Mouse (Mus musculus) activated CD4-positive, CD25-positive, alpha-beta regulatory T cell (primary cell): Measurements from ENCODE around the gene Tmem216. TPM values are rescaled to one million over a fixed set of nuclear protein-coding genes. Genes with fewer than 3 reads are reported as not detected.

Source experiments
- polyA plus RNA-seq, 2 experiments: library from polyadenylated mRNA; unstranded; fragments of 100-300 nt; shearing (Covaris generic); gene quantifications; one replicate each; pipeline ENCODE4 v1.2.1; 2017

Gene Tmem216
- polyA plus RNA-seq, result 1 to 10 TPM; 6.3 to 8.8 TPM

GRCm38 (mm10) chr19:10555624-10556510 lies at the start of gene Tmem216:
Gene Tmem216 (minus strand): TSS chr19:10556238.

DNA sequence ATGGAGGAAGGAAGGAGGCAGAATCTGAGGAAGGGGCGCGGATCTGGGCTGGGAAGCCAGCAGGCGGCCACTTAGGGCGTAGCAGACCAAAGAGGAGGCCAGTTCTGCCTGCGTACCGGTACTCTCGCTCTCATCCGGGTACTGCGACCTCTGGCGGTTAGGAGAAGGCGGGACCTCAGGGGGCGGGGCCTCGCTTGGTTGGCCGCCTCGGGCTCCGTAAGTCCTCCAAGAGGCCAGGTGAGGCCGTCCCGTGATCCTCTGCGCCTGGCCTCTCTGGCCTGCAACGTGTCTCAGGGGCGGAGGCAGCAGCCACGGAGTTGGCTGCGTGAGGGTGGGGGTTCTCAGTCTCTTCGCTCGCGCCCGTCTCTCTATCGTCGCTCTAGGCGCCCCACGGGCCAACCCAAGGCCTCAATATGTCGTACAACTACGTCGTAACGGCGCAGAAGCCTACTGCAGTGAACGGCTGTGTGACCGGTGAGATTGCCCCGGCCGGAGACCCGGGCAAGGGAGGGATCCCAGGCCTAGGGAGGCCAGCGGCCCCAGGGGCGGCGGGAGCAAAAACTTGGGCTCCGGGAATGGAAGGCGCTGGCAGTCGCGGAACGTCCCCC lies 49.4 kb upstream of the Tmem216 start, which contains the start of the genes Ddb1 and Tkfc:
Gene Ddb1, plus strand, starts transcription at position 35 of the 608 bp plus-strand sequence.
Gene Tkfc, minus strand, starts transcription at position 362 of the 608 bp plus-strand sequence.

GRCm38 (mm10) chr19:10576690-10577561 lies 20.9 kb upstream of the Tmem216 start, which contains the start of the genes Cyb561a3 and Tmem138:
Gene Cyb561a3 (plus strand): TSS chr19:10577172.
Gene Tmem138 (minus strand): TSS chr19:10577362.

DNA sequence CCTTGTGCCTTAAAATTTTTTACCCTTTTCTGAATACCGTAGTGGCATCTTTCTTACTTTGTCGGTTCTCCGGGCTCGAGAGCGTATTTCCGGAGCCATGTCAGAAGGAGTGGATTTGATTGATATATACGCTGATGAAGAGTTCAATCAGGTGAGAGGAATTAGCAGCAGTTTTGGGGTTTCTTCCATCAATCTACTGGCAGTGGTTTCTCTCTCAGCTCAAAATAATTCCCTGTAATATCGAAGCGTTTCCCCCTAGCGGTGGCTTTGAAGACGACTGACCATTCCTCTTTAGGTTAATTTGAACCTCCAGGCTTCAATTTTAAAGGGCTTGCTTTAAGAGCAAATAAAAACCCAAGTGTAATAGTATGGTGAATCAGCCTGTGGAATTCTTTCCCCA lies 30.1 kb downstream of the Tmem216 start, which contains the start of gene Sdhaf2:
Gene Sdhaf2, minus strand, starts transcription at position 233 of the 400 bp plus-strand sequence.

DNA sequence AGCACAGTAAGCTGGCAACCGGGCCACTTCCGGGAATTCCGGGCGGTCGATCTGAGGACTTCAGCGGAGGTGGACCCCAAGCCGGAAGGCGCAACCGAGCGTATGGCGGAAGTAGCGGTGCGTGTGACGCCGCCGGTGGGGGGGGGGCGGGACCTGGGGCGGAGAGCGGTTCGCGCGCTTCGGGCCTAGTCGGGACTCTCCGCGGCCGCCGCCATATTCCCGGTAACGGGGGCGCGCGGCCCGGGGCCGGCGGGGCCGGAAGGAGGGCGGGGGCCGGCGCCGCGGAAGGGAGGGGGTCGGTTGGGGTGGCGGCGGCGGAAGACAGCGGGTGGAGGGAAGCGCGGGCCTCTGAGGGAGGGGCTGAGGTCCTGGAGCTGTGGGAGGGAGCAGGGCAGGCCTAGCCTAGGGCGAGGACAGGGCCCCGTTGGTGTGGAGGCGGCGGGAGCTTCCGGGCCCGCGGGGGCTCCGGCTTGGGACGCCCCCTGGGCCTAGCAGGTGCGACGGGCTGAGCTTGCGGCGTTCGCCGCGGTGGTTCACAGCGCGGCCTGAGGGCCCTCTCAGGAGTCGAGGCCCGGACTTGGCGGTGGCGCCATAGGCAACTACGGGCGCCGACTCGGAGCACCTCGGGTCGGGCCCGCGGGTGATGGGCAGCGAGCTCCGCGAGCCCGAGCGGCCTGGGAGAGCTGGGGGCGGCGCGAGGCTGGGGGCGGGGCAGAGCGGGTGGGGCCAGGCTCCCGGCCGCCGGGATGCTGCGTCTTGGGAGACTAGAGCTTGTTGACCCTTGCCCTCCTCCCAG lies 30.7 kb downstream of the Tmem216 start, which contains the start of gene Cpsf7:
Gene Cpsf7, plus strand, starts transcription at position 161 of the 796 bp plus-strand sequence.

Other genes with a start within 250 kb of the Tmem216 start
- under 1 TPM in 1 of 2 experiments, not detected in 1; 0.17 TPM for gene Syt7, start 167.1 kb downstream of the Tmem216 start, polyA plus RNA-seq
- gene Lrrc10b, start 98.8 kb downstream of the Tmem216 start, polyA plus RNA-seq, result not detected
- gene Ppp1r32, start 73.3 kb downstream of the Tmem216 start, polyA plus RNA-seq, result under 1 TPM in 1 of 2 experiments, not detected in 1; 0.17 TPM
- 10 to 100 TPM; 29.3 to 29.9 TPM for gene Cpsf7, start 31.0 kb downstream of the Tmem216 start, polyA plus RNA-seq
- gene Sdhaf2, start 30.1 kb downstream of the Tmem216 start, polyA plus RNA-seq, result 10 to 100 TPM; 81.5 to 85.0 TPM
- gene Cyb561a3, start 20.9 kb upstream of the Tmem216 start, polyA plus RNA-seq, result 10 to 100 TPM; 27.3 to 45.9 TPM
- gene Tmem138, start 21.1 kb upstream of the Tmem216 start, polyA plus RNA-seq, result 10 to 100 TPM; 13.4 to 17.6 TPM
- gene Ddb1, start 49.1 kb upstream of the Tmem216 start, polyA plus RNA-seq, result 100 to 1,000 TPM; 120 to 148 TPM
- 10 to 100 TPM in 1 of 2 experiments, 1 to 10 TPM in 1; 8.9 to 11.9 TPM for gene Tkfc, start 49.4 kb upstream of the Tmem216 start, polyA plus RNA-seq
- under 1 TPM in 1 of 2 experiments, not detected in 1; 0.38 TPM for gene Vwce, start 78.0 kb upstream of the Tmem216 start, polyA plus RNA-seq
- not detected for gene Pga5, start 121.8 kb upstream of the Tmem216 start, polyA plus RNA-seq
- 10 to 100 TPM; 19.3 to 24.5 TPM for gene Vps37c, start 132.5 kb upstream of the Tmem216 start, polyA plus RNA-seq
- gene Cd5, start 182.8 kb upstream of the Tmem216 start, polyA plus RNA-seq, result 100 to 1,000 TPM; 458 to 705 TPM